Mouse (Mus musculus) stomach, postnatal 0 days (tissue): ENCODE results near the gene Kcnd3.

Experiments
- CTCF ChIP-seq: IDR thresholded peaks from 2 replicates; pipeline ENCODE4 v1.5.1; 2016; ENCODE audit warnings: antibody characterized with exemption, low read depth, mild to moderate bottlenecking, moderate library complexity
- EP300 ChIP-seq: optimal IDR thresholded peaks from 2 replicates; pipeline ENCODE3; 2016; ENCODE audit warnings: antibody characterized with exemption

- TF ChIP-seq CTCF: no peak
- no peak for TF ChIP-seq EP300
Measured at GRCm38 (mm10) chr3:105501071-105501470, 48.9 kb downstream of the Kcnd3 start.
